ENCODE assay signal across 22 mouse cellular contexts in genomic region chr9:108474528-108474927, GRCm38 (mm10). TPM values are rescaled to one million over a fixed set of nuclear protein-coding genes. Genes with fewer than 3 reads are reported as not detected.
DNase-seq lines count a peak whose midpoint lies in the region; ATAC-seq and TF ChIP-seq lines count a peak whose summit lies in the region.
"Had no signal": no experiment of that assay in that cellular context is flagged by ENCODE, and none has a peak within 500 bp of the region (broad histone marks: within the 10 kb centered on the region; RNA-seq: fewer than 3 reads in every experiment).

No protein-coding gene starts in this region.

- no peak overlapping the region for H3K4me2 ChIP-seq in lung, embryonic 14.5 days
- H3K4me2 ChIP-seq in midbrain, embryonic 13.5 days (replicated peaks): no peak overlapping the region
- H3K4me2 ChIP-seq: lung, embryonic 15.5 days had no signal

- no peak overlapping the region for H3K4me3 ChIP-seq in lung, embryonic 14.5 days (ENCODE audit: low read depth, low read length)
- no peak overlapping the region for H3K4me3 ChIP-seq in ES-Bruce4 (ENCODE audit: low read depth, low read length)
- no peak overlapping the region for H3K4me3 ChIP-seq in midbrain, embryonic 13.5 days (replicated peaks)
- H3K4me3 ChIP-seq: forebrain, embryonic 10.5 days; layer of hippocampus, adult 2 months; lung, embryonic 15.5 days; megakaryocyte, embryonic 14.5 days had no signal

- no peak for DNase-seq in lung, embryonic 14.5 days
- no peak for DNase-seq in lung, postnatal 14 days
- DNase-seq in NIH3T3 (ENCODE audit: low read depth): peak; percentile 22
- DNase-seq in heart, adult 8-10 months (ENCODE audit: low spot score): no peak
- DNase-seq: adrenal gland, adult 8-10 months; cerebellum, postnatal 14 days; embryo, embryonic 11 days; forebrain, postnatal 0 days; heart, adult 11 months; kidney, adult 18-20 months; kidney, postnatal 14 days; liver; thymus, postnatal 25 days had no signal

- 79% methylated on average over 1 of the region's 1 CpGs for WGBS in lung, embryonic 14.5 days
- WGBS in midbrain, embryonic 13.5 days: 69% methylated on average over 1 of the region's 1 CpGs

- no peak for TF ChIP-seq EP300 in ES-Bruce4 (IDR thresholded peaks at IDR 0.05; ENCODE audit: insufficient read depth, low read depth, low read length)

- H3K27me3 ChIP-seq in lung, embryonic 14.5 days (ENCODE audit: insufficient read depth, low read length): no peaks in the 10 kb centered on the region
- H3K27me3 ChIP-seq in ES-Bruce4 (ENCODE audit: control insufficient read depth, insufficient read depth, low read length, poor library complexity, severe bottlenecking): no peaks in the 10 kb centered on the region
- H3K27me3 ChIP-seq in midbrain, embryonic 13.5 days: no peaks in the 10 kb centered on the region
- H3K27me3 ChIP-seq: lung, embryonic 15.5 days had no signal

- H3K9ac ChIP-seq in lung, embryonic 14.5 days: no peak overlapping the region
- no peak overlapping the region for H3K9ac ChIP-seq in ES-Bruce4 (ENCODE audit: low read depth, poor library complexity, severe bottlenecking)
- H3K9ac ChIP-seq in midbrain, embryonic 13.5 days (replicated peaks): no peak overlapping the region
- H3K9ac ChIP-seq: forebrain, postnatal 0 days; lung, embryonic 15.5 days had no signal

- peaks cover 2% of the 10 kb centered on the region; the same call in 1 of the 2 replicates for H3K4me1 ChIP-seq in lung, embryonic 14.5 days (ENCODE audit: insufficient read depth)
- peaks cover 3% of the 10 kb centered on the region for H3K4me1 ChIP-seq in ES-Bruce4 (ENCODE audit: control insufficient read depth, insufficient read depth, low read length)
- peaks cover 11% of the 10 kb centered on the region for H3K4me1 ChIP-seq in midbrain, embryonic 13.5 days (replicated peaks)

- H3K27ac ChIP-seq in lung, embryonic 14.5 days (ENCODE audit: low read depth): no peak overlapping the region
- H3K27ac ChIP-seq in ES-Bruce4 (ENCODE audit: insufficient read depth, low read length): no peak overlapping the region
- H3K27ac ChIP-seq in midbrain, embryonic 13.5 days: no peak overlapping the region
- H3K27ac ChIP-seq: forebrain, embryonic 10.5 days; layer of hippocampus, adult 2 months; lung, embryonic 15.5 days had no signal

- no peaks in the 10 kb centered on the region for H3K36me3 ChIP-seq in lung, embryonic 14.5 days (ENCODE audit: insufficient read depth)
- no peaks in the 10 kb centered on the region for H3K36me3 ChIP-seq in ES-Bruce4 (ENCODE audit: control insufficient read depth, insufficient read depth, low read length, poor library complexity, severe bottlenecking)
- no peaks in the 10 kb centered on the region for H3K36me3 ChIP-seq in midbrain, embryonic 13.5 days
- H3K36me3 ChIP-seq: forebrain, embryonic 10.5 days; lung, embryonic 15.5 days had no signal

- H3K9me3 ChIP-seq in lung, embryonic 14.5 days (ENCODE audit: low read depth, low read length): no peaks in the 10 kb centered on the region
- H3K9me3 ChIP-seq in ES-Bruce4 (replicated peaks; ENCODE audit: control insufficient read depth, insufficient read depth, low read length, poor library complexity, severe bottlenecking): no peaks in the 10 kb centered on the region
- no peaks in the 10 kb centered on the region for H3K9me3 ChIP-seq in midbrain, embryonic 13.5 days
- H3K9me3 ChIP-seq: forebrain, embryonic 10.5 days; lung, embryonic 15.5 days; megakaryocyte, embryonic 14.5 days had no signal

- no peak for TF ChIP-seq POLR2A in ES-Bruce4 (IDR thresholded peaks at IDR 0.05; ENCODE audit: insufficient read depth, low read length)

- 0 out of 2 replicates have a peak, but pooled peaks have one; percentile 21 for TF ChIP-seq CTCF in lung, embryonic 14.5 days (IDR thresholded peaks at IDR 0.05; ENCODE audit: low read depth)
- peak; percentile 29 for TF ChIP-seq CTCF in ES-Bruce4 (IDR thresholded peaks at IDR 0.05; ENCODE audit: low read depth, low read length)

- no peak for ATAC-seq in lung, embryonic 14.5 days (ENCODE audit: insufficient read depth)
- ATAC-seq in megakaryocyte, adult 5-6 weeks (ENCODE audit: poor library complexity, severe bottlenecking): peak; percentile 62
- ATAC-seq in midbrain, embryonic 13.5 days: no peak
- ATAC-seq: forebrain, postnatal 0 days; hindbrain, embryonic 16.5 days had no signal

RNA-seq across cellular contexts. Expression of gene Lamb2, which starts 5.0 kb away (rescaled TPM):
- polyA plus RNA-seq in lung, embryonic 14.5 days (2014; fragmentation: Nextera tagmentation; extraction: Ambion mirVana): 47.9 and 48.6 TPM in 2 replicates
- polyA plus RNA-seq in ES-Bruce4 (2011; ENCODE audit: insufficient read depth, insufficient read length, low read depth, missing spikeins): 27.4 and 39.0 TPM in 2 replicates
- total RNA-seq in megakaryocyte, adult 5-6 weeks (2015): 0.13 and 0.73 TPM in 2 replicates
- 0.33 and 0.37 TPM in 2 replicates for total RNA-seq in megakaryocyte, adult 5-6 weeks (2017)
- 20.0 and 24.1 TPM in 2 replicates for polyA plus RNA-seq in midbrain, embryonic 13.5 days (2015; fragmentation: Nextera tagmentation; extraction: Ambion mirVana)
- total RNA-seq in heart, adult 8-10 months (2022): 100 to 1,000 TPM; 342 to 366 (median 351) TPM
- total RNA-seq: monocyte, adult 5-6 weeks had no signal

RNA-seq across cellular contexts. Expression of gene Klhdc8b, which starts 13.1 kb away (rescaled TPM):
- 46.4 and 46.7 TPM in 2 replicates for polyA plus RNA-seq in lung, embryonic 14.5 days (2014; fragmentation: Nextera tagmentation; extraction: Ambion mirVana)
- polyA plus RNA-seq in ES-Bruce4 (2011; ENCODE audit: insufficient read depth, insufficient read length, low read depth, missing spikeins): 5.8 and 6.4 TPM in 2 replicates
- total RNA-seq in megakaryocyte, adult 5-6 weeks (2015): 0.16 and 0.33 TPM in 2 replicates
- total RNA-seq in megakaryocyte, adult 5-6 weeks (2017): 1.0 and 1.3 TPM in 2 replicates
- 75.7 and 84.8 TPM in 2 replicates for polyA plus RNA-seq in midbrain, embryonic 13.5 days (2015; fragmentation: Nextera tagmentation; extraction: Ambion mirVana)
- 1 to 10 TPM; 3.9 to 6.7 (median 5.8) TPM for total RNA-seq in heart, adult 8-10 months (2022)

RNA-seq across cellular contexts. Expression of gene Ccdc71, which starts 14.2 kb away (rescaled TPM):
- polyA plus RNA-seq in lung, embryonic 14.5 days (2014; fragmentation: Nextera tagmentation; extraction: Ambion mirVana): 46.7 and 46.9 TPM in 2 replicates
- 26.4 and 31.6 TPM in 2 replicates for polyA plus RNA-seq in ES-Bruce4 (2011; ENCODE audit: insufficient read depth, insufficient read length, low read depth, missing spikeins)
- 26.7 and 29.4 TPM in 2 replicates for total RNA-seq in megakaryocyte, adult 5-6 weeks (2015)
- 10.9 and 12.8 TPM in 2 replicates for total RNA-seq in megakaryocyte, adult 5-6 weeks (2017)
- polyA plus RNA-seq in midbrain, embryonic 13.5 days (2015; fragmentation: Nextera tagmentation; extraction: Ambion mirVana): 59.7 and 63.5 TPM in 2 replicates
- total RNA-seq in heart, adult 8-10 months (2022): 10 to 100 TPM; 21.3 to 28.3 (median 26.7) TPM

RNA-seq across cellular contexts. Expression of gene Usp19, which starts 15.9 kb away (rescaled TPM):
- 56.9 and 63.3 TPM in 2 replicates for polyA plus RNA-seq in lung, embryonic 14.5 days (2014; fragmentation: Nextera tagmentation; extraction: Ambion mirVana)
- polyA plus RNA-seq in ES-Bruce4 (2011; ENCODE audit: insufficient read depth, insufficient read length, low read depth, missing spikeins): 86.0 and 90.9 TPM in 2 replicates
- total RNA-seq in megakaryocyte, adult 5-6 weeks (2015): 29.3 and 33.2 TPM in 2 replicates
- 34.8 and 36.3 TPM in 2 replicates for total RNA-seq in megakaryocyte, adult 5-6 weeks (2017)
- polyA plus RNA-seq in midbrain, embryonic 13.5 days (2015; fragmentation: Nextera tagmentation; extraction: Ambion mirVana): 75.9 and 91.9 TPM in 2 replicates
- total RNA-seq in heart, adult 8-10 months (2022): 100 to 1,000 TPM in 3 of 4 experiments, 10 to 100 TPM in 1; 92.9 to 109 (median 102) TPM

RNA-seq across cellular contexts. Expression of gene Qars, which starts 33.0 kb away (rescaled TPM):
- 97.1 and 97.7 TPM in 2 replicates for polyA plus RNA-seq in lung, embryonic 14.5 days (2014; fragmentation: Nextera tagmentation; extraction: Ambion mirVana)
- 348 and 395 TPM in 2 replicates for polyA plus RNA-seq in ES-Bruce4 (2011; ENCODE audit: insufficient read depth, insufficient read length, low read depth, missing spikeins)
- 120 and 137 TPM in 2 replicates for total RNA-seq in megakaryocyte, adult 5-6 weeks (2015)
- 130 and 144 TPM in 2 replicates for total RNA-seq in megakaryocyte, adult 5-6 weeks (2017)
- polyA plus RNA-seq in midbrain, embryonic 13.5 days (2015; fragmentation: Nextera tagmentation; extraction: Ambion mirVana): 70.2 and 70.5 TPM in 2 replicates
- 10 to 100 TPM; 76.7 to 84.2 (median 80.1) TPM for total RNA-seq in heart, adult 8-10 months (2022)
